Mouse (Mus musculus) lung, postnatal 0 days (tissue): ENCODE results near the gene Sap30.

Source experiments
- CTCF ChIP-seq: IDR thresholded peaks from 2 replicates; pipeline ENCODE4 v1.5.1; 2016; ENCODE audit warnings: antibody characterized with exemption, mild to moderate bottlenecking
- EP300 ChIP-seq: IDR thresholded peaks from 2 replicates; pipeline ENCODE4 v1.6.1; 2016; ENCODE audit warnings: antibody characterized with exemption, mild to moderate bottlenecking, control low read depth

DNA sequence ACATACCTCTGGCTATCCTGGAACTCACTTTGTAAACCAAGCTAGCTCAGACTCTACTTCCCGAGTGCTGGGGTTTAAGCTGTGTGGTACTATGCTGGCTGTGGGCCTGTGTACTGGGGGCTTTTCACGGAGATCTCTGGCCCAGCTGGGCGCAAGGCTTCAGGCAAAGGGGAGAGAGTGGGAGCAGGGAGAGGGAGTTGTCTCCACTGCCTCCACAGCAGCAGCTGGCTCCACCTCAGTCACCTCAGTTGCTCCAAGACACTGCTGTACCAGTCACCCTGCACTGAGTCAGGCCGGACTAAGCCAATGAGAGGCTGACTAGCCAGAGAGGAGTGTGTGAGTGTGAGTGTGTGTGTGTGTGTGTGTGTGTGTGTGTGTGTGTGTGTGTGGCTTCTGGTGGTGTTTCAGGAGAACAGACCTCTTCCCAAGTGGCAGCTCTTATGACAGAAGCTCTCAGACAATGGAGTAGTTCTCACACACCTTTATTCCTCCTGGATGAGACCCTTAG, 19.9 kb upstream of the Sap30 start:
- no peak for TF ChIP-seq CTCF
- TF ChIP-seq EP300, result no peak
